Mouse (Mus musculus) embryonic fibroblast, embryonic 13.5 days (primary cell): ENCODE results near the gene Aftph.

Source experiments
- CTCF ChIP-seq: IDR thresholded peaks from 2 replicates; pipeline ENCODE4 v1.5.1; 2011; ENCODE audit warnings: mild to moderate bottlenecking, control low read depth, low read length, moderate library complexity, borderline replicate concordance; ENCODE audit not compliant: insufficient read depth
- POLR2A ChIP-seq: IDR thresholded peaks from 2 replicates; pipeline ENCODE4 v1.6.1; 2011; ENCODE audit warnings: low read depth, mild to moderate bottlenecking, control low read depth, low read length, moderate library complexity

DNA sequence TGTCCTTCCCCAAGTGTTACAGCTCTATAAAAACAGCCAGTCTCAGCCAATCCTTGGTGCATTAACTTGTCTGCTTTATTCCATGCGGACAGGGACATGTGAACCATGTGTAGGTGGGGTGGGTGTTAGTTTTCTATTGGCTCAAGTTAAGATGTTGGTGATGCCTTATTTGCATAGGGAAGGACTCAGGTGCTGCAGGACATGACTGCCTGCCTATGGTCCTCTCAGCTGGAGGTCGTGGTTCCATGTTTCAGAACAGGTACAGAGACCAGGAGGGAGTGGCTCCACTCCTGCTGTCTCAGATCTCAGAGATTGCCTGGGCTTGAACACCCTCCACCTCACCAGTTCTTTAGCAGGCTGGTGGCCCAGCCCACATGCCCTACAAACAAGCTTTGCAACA, 44.8 kb upstream of the Aftph start:
- TF ChIP-seq CTCF (no peak), POLR2A (no peak)
